Mouse (Mus musculus) heart, postnatal 36 days (tissue): ENCODE measurements at regions not wholly inside any gene's neighbourhood (a gene's known extent, or its start where the extent isn't known, plus 50 kb on each side); places are given as distances from the start of the nearest gene placed in this dataset.

Source experiments
- DNase-seq, 2 experiments: peaks; one replicate each; pipeline ENCODE4 v3.0.0; 2021 to 2022
- intact Hi-C: fragments of 180-260 bp; cut with DNase I; formaldehyde crosslinking; loops from one replicate; pipeline ENCODE4 v1.15.1; 2025
- microRNA-seq, 2 experiments: library from miRNA; unstranded; fragments of <30 nt; microRNA quantifications; one replicate each; pipeline ENCODE4 v1.2.0; 2021; ENCODE audit warnings: borderline number of aligned reads in 2 of 2

DNA sequence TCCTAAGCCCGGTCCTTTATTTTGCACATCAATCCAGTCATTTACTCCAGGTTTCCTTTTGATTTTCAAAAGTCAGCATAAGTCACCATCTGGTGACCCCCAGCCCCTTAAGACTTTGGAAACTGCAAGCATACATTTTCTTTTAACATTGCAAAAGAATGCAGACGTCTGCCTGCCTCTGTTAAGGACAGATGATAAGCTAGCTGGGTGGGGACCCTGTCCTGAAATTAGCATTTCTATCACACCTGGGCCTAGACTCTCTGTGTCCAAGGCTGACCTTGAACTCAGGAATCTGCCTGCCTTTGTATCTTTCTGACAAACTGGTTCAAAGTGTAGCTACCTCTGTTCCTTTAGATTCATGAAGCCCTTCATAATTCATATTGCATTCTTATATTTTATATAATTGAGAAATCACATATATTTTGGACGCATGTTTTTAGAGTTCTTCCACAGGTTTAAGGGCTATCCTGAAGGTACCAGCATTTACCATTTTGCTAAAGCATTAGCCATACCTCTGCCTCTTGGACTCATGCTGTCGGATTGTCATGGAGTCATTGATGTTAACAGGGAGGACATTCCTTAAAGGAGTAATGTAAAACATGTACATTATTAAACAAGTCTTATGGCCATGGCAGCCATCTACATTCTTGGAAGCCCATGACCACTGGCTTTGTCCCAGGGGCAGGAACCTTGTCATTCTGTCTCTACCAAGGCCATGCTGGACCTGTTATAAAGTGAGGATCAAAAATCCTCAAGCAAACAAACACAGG is 998.6 kb downstream of the Ntrk3 start:
- intact Hi-C loops, result no loop called here
- DNase-seq, result no peak

Small RNA genes in the stretch of these regions (microRNA-seq; reads per million reads assigned to microRNA genes)
- gene Gm44358, result 0 reads per million in 2 experiments
